Mouse (Mus musculus) lung, adult 2 months (tissue): ENCODE measurements at regions not wholly inside any gene's neighbourhood (a gene's known extent, or its start where the extent isn't known, plus 50 kb on each side); places are given as distances from the start of the nearest gene placed in this dataset.

Source experiments
- DNase-seq: peaks from one replicate; pipeline ENCODE4 v3.0.0; 2022
- H3K4me1 ChIP-seq: fragments of 200-500 bp; 2 replicates; pipeline ENCODE4 v1.6.1; 2011; ENCODE audit warnings: low read length; ENCODE audit not compliant: control insufficient read depth, insufficient read depth
- H3K4me3 ChIP-seq: fragments of 200-500 bp; replicated peaks from 2 replicates; pipeline ENCODE3; 2011; ENCODE audit warnings: low read depth, mild to moderate bottlenecking, control low read depth, low read length; ENCODE audit errors: extremely low read depth
- CTCF ChIP-seq: fragments of 200-500 bp; IDR thresholded peaks from 2 replicates; pipeline ENCODE4 v1.5.1; 2011; ENCODE audit warnings: mild to moderate bottlenecking, low read length, control low read depth; ENCODE audit not compliant: insufficient read depth
- POLR2A ChIP-seq: fragments of 200-500 bp; IDR thresholded peaks from 2 replicates; pipeline ENCODE4 v1.6.1; 2011; ENCODE audit warnings: low read depth, mild to moderate bottlenecking, control low read depth, low read length, borderline replicate concordance; ENCODE audit errors: extremely low read depth
- WGBS: fragments of 180-500 bp; shearing (Covaris S2); methylation state at CpG from one replicate; pipeline ENCODE4 v1.1.7; 2018; 5-methylcytosine and 5-hydroxymethylcytosine counted together

- no peak for DNase-seq
- no peaks in the 10 kb centered on the region for H3K4me1 ChIP-seq
- 41% methylated on average over 2 of the region's 2 CpGs for WGBS
- H3K4me3 ChIP-seq, result no peak overlapping the region
- TF ChIP-seq POLR2A, result no peak
- no peak for TF ChIP-seq CTCF
Measured at GRCm38 (mm10) chr2:123473840-123474239, 615.9 kb upstream of the Sema6d start.

- no peaks in the 10 kb centered on the region for H3K4me1 ChIP-seq
- TF ChIP-seq CTCF (no peak), POLR2A (no peak)
- 28% methylated on average over 1 of the region's 1 CpGs for WGBS
- no peak for DNase-seq
- H3K4me3 ChIP-seq, result no peak overlapping the region
Measured at GRCm38 (mm10) chr2:123486681-123487080, 603.1 kb upstream of the Sema6d start.

DNA sequence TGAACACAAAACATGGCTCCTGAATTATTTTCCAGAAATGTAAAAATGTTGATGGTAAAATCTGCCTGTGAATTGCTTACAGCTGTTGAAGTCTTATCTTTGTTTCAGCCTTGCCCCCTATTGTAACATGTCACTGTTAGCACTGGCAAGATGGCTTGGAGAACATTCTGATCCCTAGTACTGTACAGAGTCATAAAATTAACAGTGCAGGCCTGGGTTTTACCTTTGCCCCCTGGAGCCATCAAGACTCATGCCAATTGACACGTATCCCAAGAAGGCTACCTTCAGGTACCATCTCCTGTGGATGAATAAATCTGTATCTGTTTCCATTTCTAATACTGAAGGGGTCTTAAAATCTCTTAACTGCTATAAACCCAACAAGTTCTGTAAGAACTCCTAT is 583.6 kb upstream of the Sema6d start:
- no peak for DNase-seq
- no peak overlapping the region for H3K4me3 ChIP-seq
- WGBS, result 71% methylated on average over 1 of the region's 1 CpGs
- no peaks in the 10 kb centered on the region for H3K4me1 ChIP-seq
- TF ChIP-seq POLR2A (no peak), CTCF (no peak)

- DNase-seq, result no peak
- Histone ChIP-seq H3K4me3 (no peak overlapping the region), H3K4me1 (no peaks in the 10 kb centered on the region)
- TF ChIP-seq CTCF (no peak), POLR2A (no peak)
Measured at GRCm38 (mm10) chr2:123507095-123507494, 582.7 kb upstream of the Sema6d start.

- TF ChIP-seq CTCF (no peak), POLR2A (no peak)
- no peak for DNase-seq
- WGBS, result 29% methylated on average over 1 of the region's 1 CpGs
- Histone ChIP-seq H3K4me3 (no peak overlapping the region), H3K4me1 (no peaks in the 10 kb centered on the region)
Measured at GRCm38 (mm10) chr2:123528915-123529314, 560.9 kb upstream of the Sema6d start.

- DNase-seq, result no peak
Measured at GRCm38 (mm10) chr2:123532946-123533791, 556.6 kb upstream of the Sema6d start.

GRCm38 (mm10) chr2:123551249-123551850 is 538.4 kb upstream of the Sema6d start:
- H3K4me1 ChIP-seq, result no peaks in the 10 kb centered on the region
- DNase-seq, result no peak
- 38% methylated on average over 1 of the region's 1 CpGs for WGBS
- TF ChIP-seq POLR2A (no peak), CTCF (no peak)
- H3K4me3 ChIP-seq, result no peak overlapping the region

More at GRCm38 (mm10) chr2:123532946-123533791, 556.6 kb upstream of the Sema6d start:
- TF ChIP-seq CTCF (no peak), POLR2A (no peak)
- Histone ChIP-seq H3K4me1 (no peaks in the 10 kb centered on the region), H3K4me3 (no peak overlapping the region)
- WGBS, result 80% methylated on average over 9 of the region's 9 CpGs

DNA sequence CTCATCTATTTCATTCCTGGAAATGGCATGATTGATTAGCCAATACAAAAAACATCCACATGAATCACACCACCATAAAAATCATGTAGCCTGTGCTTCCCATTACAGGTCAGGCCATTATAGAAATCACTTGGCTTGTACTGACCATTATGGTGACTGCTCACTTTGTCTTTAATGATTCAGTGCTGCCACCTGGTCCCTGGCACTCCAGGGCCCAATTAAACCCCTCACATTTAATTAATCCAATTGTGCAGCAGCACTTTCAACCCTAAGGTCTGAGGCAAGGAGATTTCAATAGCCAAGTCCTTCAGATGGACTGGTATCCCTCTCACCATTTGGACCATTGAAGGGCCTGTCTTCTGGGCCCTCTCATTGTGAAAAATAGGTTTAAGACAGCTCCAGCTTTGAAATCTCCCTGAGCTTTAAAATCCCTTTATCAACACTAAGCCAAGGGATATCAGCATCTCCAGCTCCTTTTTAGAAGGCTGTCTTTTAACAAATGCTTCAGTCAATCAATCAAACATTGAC is 531.6 kb upstream of the Sema6d start:
- DNase-seq, result no peak
- H3K4me1 ChIP-seq, result no peaks in the 10 kb centered on the region
- no peak for TF ChIP-seq CTCF
- TF ChIP-seq POLR2A, result no peak
- no peak overlapping the region for H3K4me3 ChIP-seq
